Mouse (Mus musculus) myocyte (in vitro differentiated cells): ENCODE measurements around the gene Tdg. TPM values are rescaled to one million over a fixed set of nuclear protein-coding genes. Genes with fewer than 3 reads are reported as not detected.
A peak's percentile ranks its signal among the peaks of the same experiment; 100 is the strongest.

ENCODE experiments used
- H3K27me3 ChIP-seq: one replicate; pipeline ENCODE4 v1.6.1; 2011; ENCODE audit not compliant: control insufficient read depth, insufficient read depth, insufficient read length
- H3K36me3 ChIP-seq: one replicate; pipeline ENCODE4 v1.6.1; 2011; ENCODE audit not compliant: control insufficient read depth, insufficient read depth
- H3K4me2 ChIP-seq: one replicate; pipeline ENCODE4 v1.6.1; 2011; ENCODE audit warnings: low read depth, control low read depth
- H3K4me3 ChIP-seq: one replicate; pipeline ENCODE4 v1.5.1; 2011; ENCODE audit warnings: mild to moderate bottlenecking, control low read depth, moderate library complexity
- H3K79me2 ChIP-seq: one replicate; pipeline ENCODE4 v1.6.1; 2011; ENCODE audit not compliant: control insufficient read depth, insufficient read depth
- H3ac ChIP-seq: one replicate; pipeline ENCODE4 v1.6.1; 2011; ENCODE audit not compliant: control insufficient read depth, insufficient read length
- CEBPB ChIP-seq: IDR thresholded peaks from 2 replicates; pipeline ENCODE4 v1.6.1; 2011; ENCODE audit warnings: mild to moderate bottlenecking, moderate library complexity; ENCODE audit not compliant: poor library complexity, insufficient read depth, severe bottlenecking
- E2F4 ChIP-seq: IDR thresholded peaks from one replicate; pipeline ENCODE4 v1.6.1; 2011; ENCODE audit warnings: mild to moderate bottlenecking, control low read depth, moderate library complexity; ENCODE audit not compliant: insufficient read depth
- MAX ChIP-seq: IDR thresholded peaks from one replicate; pipeline ENCODE4 v1.6.1; 2011; ENCODE audit warnings: low read depth, mild to moderate bottlenecking, control low read depth
- MYOD1 ChIP-seq, 3 experiments: IDR thresholded peaks; one replicate each; pipeline ENCODE4 v1.6.1; 2011; ENCODE audit warnings: control low read depth in 2 of 3, low read depth in 2 of 3, mild to moderate bottlenecking in 2 of 3, moderate library complexity in 1 of 3; ENCODE audit not compliant: insufficient read length in 2 of 3, control insufficient read depth in 1 of 3
- MYOG ChIP-seq, 3 experiments: IDR thresholded peaks; one replicate each; pipeline ENCODE4 v1.6.1; 2011; ENCODE audit warnings: control low read depth in 2 of 3, low read depth in 2 of 3, mild to moderate bottlenecking in 2 of 3; ENCODE audit not compliant: insufficient read length in 2 of 3, control insufficient read depth in 1 of 3, insufficient read depth in 1 of 3
- POLR2A ChIP-seq: IDR thresholded peaks from one replicate; pipeline ENCODE4 v1.6.1; 2011; ENCODE audit warnings: low read depth, mild to moderate bottlenecking, control low read depth, moderate library complexity; ENCODE audit not compliant: insufficient read length
- POLR2AphosphoS2 ChIP-seq: IDR thresholded peaks from one replicate; pipeline ENCODE4 v1.6.1; 2011; ENCODE audit warnings: low read depth, control low read depth; ENCODE audit not compliant: insufficient read length
- REST ChIP-seq: IDR thresholded peaks from one replicate; pipeline ENCODE4 v1.6.1; 2011; ENCODE audit warnings: mild to moderate bottlenecking, control low read depth, moderate library complexity; ENCODE audit not compliant: insufficient read depth, insufficient read length
- SRF ChIP-seq: IDR thresholded peaks from one replicate; pipeline ENCODE4 v1.6.1; 2011; ENCODE audit warnings: low read depth; ENCODE audit not compliant: control insufficient read depth, insufficient read length
- TCF12 ChIP-seq: IDR thresholded peaks from one replicate; pipeline ENCODE4 v1.6.1; 2011; ENCODE audit warnings: mild to moderate bottlenecking, control low read depth; ENCODE audit not compliant: poor library complexity, insufficient read depth, severe bottlenecking
- TCF3 ChIP-seq: IDR thresholded peaks from one replicate; pipeline ENCODE4 v1.6.1; 2011; ENCODE audit warnings: low read depth, control low read depth; ENCODE audit not compliant: insufficient read length
- USF1 ChIP-seq: IDR thresholded peaks from one replicate; pipeline ENCODE4 v1.6.1; 2011; ENCODE audit warnings: low read depth, mild to moderate bottlenecking, control low read depth, moderate library complexity
- polyA plus RNA-seq: library from polyadenylated mRNA; unstranded; fragments of >200 nt; fragmentation: generic; extraction: Trizol; gene quantifications from one replicate; pipeline ENCODE4 v1.2.1, GENCODE M21; 2012; ENCODE audit warnings: missing spikeins

Tdg gene
- polyA plus RNA-seq, 1 experiment: 18.2 TPM

DNA sequence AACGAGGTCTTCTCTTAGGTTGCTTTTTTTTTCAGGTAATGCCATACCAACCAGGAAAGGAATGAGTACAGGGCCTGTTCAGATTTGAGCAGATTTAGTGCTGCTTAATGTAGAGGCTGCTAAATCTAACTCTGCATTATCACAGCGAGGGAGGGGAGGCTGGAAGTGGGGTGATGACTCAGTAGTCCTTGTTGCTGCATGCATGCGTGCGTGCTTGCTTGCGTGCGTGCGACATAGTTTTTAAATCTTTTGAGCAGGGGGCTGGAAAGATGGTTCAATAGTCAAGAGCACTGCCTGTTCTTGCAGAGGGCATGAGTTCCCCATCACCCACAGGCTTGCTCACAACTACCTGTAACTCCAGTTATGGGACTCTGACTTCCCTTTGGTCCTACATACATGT, 4.7 kb downstream of the Tdg start:
- Histone ChIP-seq H3K36me3 (peaks cover 25% of the 10 kb centered on the region), H3K4me3 (no peak overlapping the region), H3K27me3 (no peaks in the 10 kb centered on the region), H3ac (no peak overlapping the region), H3K79me2 (peaks cover 82% of the 10 kb centered on the region), H3K4me2 (no peak overlapping the region)
- TF ChIP-seq SRF: no peak
- no peak for TF ChIP-seq POLR2AphosphoS2
- TF ChIP-seq TCF3: no peak
- TF ChIP-seq USF1: no peak
- no peak for TF ChIP-seq REST
- TF ChIP-seq CEBPB: no peak
- no peak for TF ChIP-seq MYOD1 (IDR thresholded peaks at IDR 0.05; ENCODE audit: control insufficient read depth in 1 of 3, insufficient read length in 2 of 3, low read depth in 2 of 3)
- no peak for TF ChIP-seq MYOG (IDR thresholded peaks at IDR 0.05; ENCODE audit: control insufficient read depth in 1 of 3, insufficient read depth in 1 of 3, insufficient read length in 2 of 3, low read depth in 2 of 3)
- no peak for TF ChIP-seq TCF12
- no peak for TF ChIP-seq POLR2A
- TF ChIP-seq E2F4: no peak
- no peak for TF ChIP-seq MAX

DNA sequence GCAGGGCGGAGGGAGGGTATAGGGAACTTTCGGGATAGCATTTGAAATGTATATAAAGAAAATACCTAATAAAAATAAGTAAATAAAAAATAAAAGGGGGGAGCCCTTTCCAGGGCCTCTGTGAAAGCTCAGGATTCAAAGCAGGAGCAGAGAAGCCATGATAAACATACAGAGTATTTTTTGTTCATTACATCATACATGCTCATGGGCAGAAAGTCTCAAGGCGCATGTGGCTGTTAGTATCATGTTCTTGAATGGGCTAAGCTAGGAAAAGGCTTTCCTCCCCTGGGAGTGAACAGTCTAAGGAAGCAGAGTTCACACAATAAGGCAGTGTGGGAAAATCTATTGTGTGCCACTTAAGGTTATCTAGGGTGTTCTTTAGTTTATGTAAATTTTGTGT, 6.7 kb downstream of the Tdg start:
- H3K36me3 ChIP-seq: peaks cover 41% of the 10 kb centered on the region
- no peaks in the 10 kb centered on the region for H3K27me3 ChIP-seq
- H3K79me2 ChIP-seq: peaks cover 72% of the 10 kb centered on the region
- H3ac ChIP-seq: no peak overlapping the region
- no peak overlapping the region for H3K4me3 ChIP-seq
- TF ChIP-seq MAX (peak; percentile 76), CEBPB (peak; percentile 84; the same call in 1 of the 2 replicates), USF1 (no peak)
- H3K4me2 ChIP-seq: peak overlapping the region; percentile 18

DNA sequence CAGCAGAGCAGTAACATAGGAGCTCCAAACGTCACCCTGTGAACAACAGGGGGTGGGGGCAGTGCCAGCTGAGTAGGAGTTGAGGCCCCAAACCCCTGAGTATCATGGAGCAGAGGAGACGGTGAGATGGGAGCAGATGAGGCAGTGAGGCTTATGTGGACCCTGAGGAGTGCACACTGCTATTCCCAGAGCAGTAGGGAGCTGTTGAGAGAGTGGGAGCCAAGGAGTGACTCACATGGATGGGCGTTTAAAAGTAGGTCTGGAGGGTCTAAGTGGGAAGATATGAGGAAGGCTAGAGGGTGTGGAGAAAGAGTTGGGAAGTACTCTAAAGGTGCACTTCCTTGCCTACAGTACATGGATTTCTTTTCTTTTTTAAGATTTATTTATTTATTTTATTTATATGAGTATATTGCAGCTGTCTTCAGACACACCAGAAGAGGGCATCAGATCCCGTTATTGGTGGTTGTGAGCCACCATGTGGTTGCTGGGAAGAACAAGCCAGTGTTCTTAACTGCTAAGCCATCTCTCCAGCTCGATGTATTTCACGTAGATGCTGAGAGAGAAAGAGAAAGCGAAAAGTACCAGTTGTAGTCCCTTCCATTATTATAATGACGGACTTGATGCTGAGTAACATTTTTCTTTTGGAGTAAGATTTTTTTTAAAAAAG, 9.5 kb downstream of the Tdg start:
- Histone ChIP-seq H3K27me3 (no peaks in the 10 kb centered on the region), H3K36me3 (peaks cover 35% of the 10 kb centered on the region), H3ac (no peak overlapping the region), H3K4me3 (no peak overlapping the region), H3K79me2 (peaks cover 44% of the 10 kb centered on the region), H3K4me2 (no peak overlapping the region)
- no peak for TF ChIP-seq E2F4
- TF ChIP-seq MYOD1 (IDR thresholded peaks at IDR 0.05; ENCODE audit: control insufficient read depth in 1 of 3, insufficient read length in 2 of 3, low read depth in 2 of 3): no peak
- no peak for TF ChIP-seq POLR2A
- TF ChIP-seq POLR2AphosphoS2: no peak
- TF ChIP-seq MYOG (IDR thresholded peaks at IDR 0.05; ENCODE audit: control insufficient read depth in 1 of 3, insufficient read depth in 1 of 3, insufficient read length in 2 of 3, low read depth in 2 of 3): no peak
- TF ChIP-seq REST: no peak
- no peak for TF ChIP-seq USF1
- no peak for TF ChIP-seq TCF12
- TF ChIP-seq MAX: no peak
- no peak for TF ChIP-seq CEBPB
- TF ChIP-seq SRF: no peak
- no peak for TF ChIP-seq TCF3

DNA sequence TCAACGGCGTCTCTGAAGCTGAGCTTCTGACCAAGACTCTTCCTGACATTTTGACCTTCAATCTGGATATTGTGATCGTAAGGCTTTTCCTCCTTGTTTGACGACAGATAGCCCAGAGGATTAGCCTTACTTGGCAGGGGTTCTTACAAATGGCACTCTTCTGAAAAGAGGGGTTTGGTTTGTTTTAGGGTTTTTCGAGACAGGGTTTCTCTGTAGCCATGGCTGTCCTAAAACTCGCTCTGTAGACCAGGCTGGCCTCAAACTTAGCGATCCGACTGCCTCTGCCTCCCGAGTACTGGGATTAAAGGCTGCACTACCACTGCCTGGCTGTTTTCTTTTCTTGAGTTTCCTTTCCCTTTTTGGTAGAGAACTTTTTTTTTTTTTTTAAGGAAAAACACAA, 11.9 kb downstream of the Tdg start:
- no peak for TF ChIP-seq E2F4
- TF ChIP-seq REST: no peak
- no peak for TF ChIP-seq CEBPB
- no peak for TF ChIP-seq POLR2AphosphoS2
- TF ChIP-seq MYOG (IDR thresholded peaks at IDR 0.05; ENCODE audit: control insufficient read depth in 1 of 3, insufficient read depth in 1 of 3, insufficient read length in 2 of 3, low read depth in 2 of 3): no peak
- TF ChIP-seq USF1: no peak
- no peak for TF ChIP-seq TCF12
- TF ChIP-seq MYOD1 (IDR thresholded peaks at IDR 0.05; ENCODE audit: control insufficient read depth in 1 of 3, insufficient read length in 2 of 3, low read depth in 2 of 3): no peak
- no peak for TF ChIP-seq POLR2A
- TF ChIP-seq SRF: no peak
- no peak for TF ChIP-seq TCF3
- no peak for TF ChIP-seq MAX
- Histone ChIP-seq H3K4me3 (no peak overlapping the region), H3K79me2 (peaks cover 22% of the 10 kb centered on the region), H3ac (no peak overlapping the region), H3K27me3 (no peaks in the 10 kb centered on the region), H3K36me3 (peaks cover 46% of the 10 kb centered on the region), H3K4me2 (no peak overlapping the region)

DNA sequence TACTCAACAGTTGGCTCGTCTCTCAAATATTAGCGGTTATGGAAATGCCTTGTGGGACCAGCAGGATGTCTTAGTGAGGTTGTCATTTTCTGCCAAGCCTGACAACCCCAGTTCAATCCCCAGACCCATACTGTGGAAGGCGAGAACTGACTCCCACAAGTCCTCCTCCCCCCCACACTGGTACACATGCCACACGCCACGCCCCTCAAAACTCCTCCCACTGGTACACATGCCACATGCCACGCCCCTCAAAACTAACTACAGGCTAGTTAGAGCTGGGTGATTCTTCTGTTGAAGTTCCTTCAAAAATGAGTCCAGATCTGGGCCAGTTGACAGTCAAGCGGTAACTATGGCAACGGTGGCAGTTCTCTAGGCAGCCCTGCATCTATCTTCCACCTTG, 16.5 kb downstream of the Tdg start:
- no peaks in the 10 kb centered on the region for H3K79me2 ChIP-seq
- H3K36me3 ChIP-seq: peaks cover 30% of the 10 kb centered on the region
- H3K4me3 ChIP-seq: no peak overlapping the region
- H3K4me2 ChIP-seq: no peak overlapping the region
- no peaks in the 10 kb centered on the region for H3K27me3 ChIP-seq
- TF ChIP-seq E2F4 (no peak), TCF3 (no peak), SRF (no peak), REST (no peak), MAX (no peak), POLR2A (no peak), TCF12 (no peak), MYOG (IDR thresholded peaks at IDR 0.05; ENCODE audit: control insufficient read depth in 1 of 3, insufficient read depth in 1 of 3, insufficient read length in 2 of 3, low read depth in 2 of 3) (no peak)
- H3ac ChIP-seq: no peak overlapping the region
